7 mouse cellular contexts compared by ENCODE assay signal in genomic region chr9:98424725-98425210, GRCm38 (mm10). TPM values are rescaled to one million over a fixed set of nuclear protein-coding genes. Genes with fewer than 3 reads are reported as not detected.
DNase-seq lines count a peak whose midpoint lies in the region; ATAC-seq lines count a peak whose summit lies in the region.

No protein-coding gene starts in this region.

- under 1% methylated on average over 39 of the region's 42 CpGs for WGBS in heart, embryonic 11.5 days (ENCODE audit: insufficient replicate concordance)
- 1% methylated on average over 39 of the region's 42 CpGs for WGBS in kidney, embryonic 14.5 days

- H3K36me3 ChIP-seq in heart, embryonic 11.5 days (ENCODE audit: control insufficient read depth, insufficient read depth, low read length): no peaks in the 10 kb centered on the region
- no peaks in the 10 kb centered on the region for H3K36me3 ChIP-seq in kidney, embryonic 14.5 days (ENCODE audit: control insufficient read depth, insufficient read depth, low read length)

- DNase-seq in adrenal gland, postnatal 14 days: peak; percentile 69
- DNase-seq in embryo, embryonic 9.5 days (ENCODE audit: extremely low spot score): peak; percentile 77
- peak; percentile 80 for DNase-seq in lung, postnatal 10 days
- peak; percentile 69 for DNase-seq in retina, embryonic 14.5 days (ENCODE audit: low spot score)
- no peak for DNase-seq in spleen, adult 12 weeks (ENCODE audit: low spot score)

- H3K27ac ChIP-seq in heart, embryonic 11.5 days (ENCODE audit: low read depth, low read length): 0 out of 2 replicates have a peak overlapping the region, but pooled peaks have one; percentile 4
- H3K27ac ChIP-seq in kidney, embryonic 14.5 days (ENCODE audit: low read depth, low read length): peak overlapping the region; percentile 59; the same call in 1 of the 2 replicates

- H3K9me3 ChIP-seq in heart, embryonic 11.5 days (replicated peaks; ENCODE audit: control insufficient read depth, low read length): no peaks in the 10 kb centered on the region
- no peaks in the 10 kb centered on the region for H3K9me3 ChIP-seq in kidney, embryonic 14.5 days (ENCODE audit: control insufficient read depth, low read length)

- H3K4me2 ChIP-seq in heart, embryonic 11.5 days: peak overlapping the region; percentile 81
- H3K4me2 ChIP-seq in kidney, embryonic 14.5 days (replicated peaks; ENCODE audit: low read depth, low read length): peak overlapping the region; percentile 81

- H3K9ac ChIP-seq in heart, embryonic 11.5 days (ENCODE audit: low read depth, low read length): peak overlapping the region; percentile 75
- H3K9ac ChIP-seq in kidney, embryonic 14.5 days (ENCODE audit: low read depth, low read length): peak overlapping the region; percentile 73

- peaks cover 33% of the 10 kb centered on the region for H3K4me1 ChIP-seq in heart, embryonic 11.5 days (ENCODE audit: control insufficient read depth, insufficient read depth, low read length)
- peaks cover 57% of the 10 kb centered on the region for H3K4me1 ChIP-seq in kidney, embryonic 14.5 days (ENCODE audit: control insufficient read depth, insufficient read depth, low read length)

- H3K4me3 ChIP-seq in heart, embryonic 11.5 days (ENCODE audit: low read depth, low read length): peak overlapping the region; percentile 63
- peak overlapping the region; percentile 70 for H3K4me3 ChIP-seq in kidney, embryonic 14.5 days (ENCODE audit: low read length)

- ATAC-seq in heart, embryonic 11.5 days (replicated peaks; ENCODE audit: insufficient number of reproducible peaks, low FRiP score, low TSS enrichment): peak; percentile 63; the same call in 1 of the 2 replicates
- peak; percentile 82 for ATAC-seq in kidney, embryonic 14.5 days (ENCODE audit: low FRiP score, low TSS enrichment)

- H3K27me3 ChIP-seq in heart, embryonic 11.5 days (ENCODE audit: control insufficient read depth, insufficient read depth, low read length): peaks cover 8% of the 10 kb centered on the region; the same call in 1 of the 2 replicates
- no peaks in the 10 kb centered on the region for H3K27me3 ChIP-seq in kidney, embryonic 14.5 days (ENCODE audit: control insufficient read depth, insufficient read depth, low read length)

RNA-seq across cellular contexts. Expression of gene Rbp1, which starts 2.0 kb away (rescaled TPM):
- 8.8 and 11.2 TPM in 2 replicates for total RNA-seq in adrenal gland, postnatal 14 days (2021)
- polyA plus RNA-seq in heart, embryonic 11.5 days (2014; fragmentation: Nextera tagmentation; extraction: Ambion mirVana): 56.4 and 56.8 TPM in 2 replicates
- 136 and 161 TPM in 2 replicates for polyA plus RNA-seq in kidney, embryonic 14.5 days (2014; fragmentation: Nextera tagmentation; extraction: Ambion mirVana)
